Mouse (Mus musculus): Measurements from ENCODE around the gene Aspn. TPM values are rescaled to one million over a fixed set of nuclear protein-coding genes. Genes with fewer than 3 reads are reported as not detected.

The Aspn gene
- total RNA-seq (2021), result 10 to 100 TPM; 73.3 to 74.1 TPM
- long read RNA-seq, experiment 1, transcript Aspn-201 (8 exons, 2,310 nt), result major isoform, 94 of 104 reads
- long read RNA-seq, experiment 1, partial matches to known transcripts, result 1 of 104 reads
- long read RNA-seq, experiment 1, other reads (novel, unspliced or antisense), result 5 of 104 reads
- long read RNA-seq, experiment 2, transcript Aspn-201 (8 exons, 2,310 nt), result major isoform, 72 of 80 reads
- long read RNA-seq, experiment 2, partial matches to known transcripts, result 2 of 80 reads
- long read RNA-seq, experiment 2, other reads (novel, unspliced or antisense), result 2 of 80 reads

GRCm38 (mm10) chr13:49544279-49544678 lies at the start of gene Aspn:
Gene Aspn, plus strand, starts transcription at chr13:49544443.
- intact Hi-C loops (cut with DNase I), result loop anchor here (5.0 kb wide), 1 partner anchor 37 kb away; no protein-coding TSS in a partner anchor
- no peak for DNase-seq

- intact Hi-C loops (cut with DNase I), result no loop called here
- DNase-seq, result no peak
Observed at GRCm38 (mm10) chr13:49504510-49504909, 39.7 kb upstream of the Aspn start, which contains the start of gene Ecm2. Gene Ecm2, plus strand, starts transcription at chr13:49504810.

DNA sequence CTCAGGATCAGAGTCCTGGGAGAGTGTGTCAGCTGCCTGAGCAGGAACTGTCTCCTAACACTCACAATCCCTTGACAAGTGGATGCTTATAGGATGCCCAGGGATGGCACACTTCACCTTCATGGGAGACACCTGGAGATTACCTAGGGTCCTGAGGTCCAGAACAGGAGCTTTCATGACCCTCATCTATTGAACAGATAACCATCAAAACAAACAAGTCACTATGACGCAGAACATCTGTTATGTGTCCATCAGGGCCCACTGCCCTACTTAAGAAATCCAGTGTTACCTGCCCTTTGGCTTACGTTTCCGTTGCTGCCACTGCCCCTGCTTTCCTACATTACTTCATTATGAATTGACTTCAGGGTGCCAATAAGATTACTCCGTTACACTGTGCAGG lies 38.5 kb upstream of the Aspn start:
- intact Hi-C loops (cut with DNase I), result loop anchor here (5.0 kb wide), 1 partner anchor 37 kb away; the partner anchor contains the start of gene Aspn
- peak in 1 of 2 experiments; percentile 10 for DNase-seq

DNA sequence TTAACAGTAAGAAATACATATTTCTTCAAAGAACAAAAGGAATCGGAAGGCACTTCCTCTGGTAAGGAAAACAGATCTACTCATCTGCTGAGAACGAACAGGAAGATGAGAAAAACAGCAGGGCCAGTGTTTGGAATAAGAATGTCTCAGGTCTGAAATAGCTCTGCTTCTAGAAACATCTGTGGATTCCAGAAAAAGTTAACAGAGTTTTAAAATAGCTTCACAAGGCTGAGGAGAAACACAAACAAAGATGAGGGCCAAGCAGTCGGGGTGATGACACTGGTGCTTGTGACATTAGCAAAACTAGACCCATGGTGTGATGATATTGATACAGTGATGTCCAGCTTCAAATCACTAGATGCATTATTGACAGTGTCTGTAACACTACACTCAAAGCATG lies 37.1 kb upstream of the Aspn start:
- intact Hi-C loops (cut with DNase I), result loop anchor here (5.0 kb wide), 1 partner anchor 35 kb away; the partner anchor contains the start of gene Aspn
- no peak for DNase-seq

- intact Hi-C loops (cut with DNase I), result no loop called here
- no peak for DNase-seq
Observed at GRCm38 (mm10) chr13:49518761-49519160, 25.5 kb upstream of the Aspn start.

GRCm38 (mm10) chr13:49526235-49526634 lies 18.0 kb upstream of the Aspn start:
- intact Hi-C loops (cut with DNase I), result no loop called here
- no peak for DNase-seq

DNA sequence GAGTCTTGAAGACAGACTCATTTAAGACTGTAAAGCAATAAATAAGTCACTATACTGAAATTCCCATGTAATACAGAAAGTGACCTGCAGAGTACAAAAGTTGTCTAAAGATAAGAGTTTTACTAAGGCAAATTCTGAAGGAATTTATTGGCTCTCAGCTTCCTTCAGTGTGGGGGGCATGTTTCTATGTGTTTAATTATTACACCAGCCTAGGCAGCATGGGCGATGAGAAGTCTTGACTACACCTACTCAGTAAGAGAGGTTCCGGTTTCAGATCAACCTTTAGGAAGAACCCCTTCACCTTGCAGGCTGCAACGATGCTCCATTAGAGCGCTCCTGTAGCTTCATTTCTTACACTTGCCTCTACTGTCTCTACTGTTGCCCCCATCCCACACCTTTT lies 13.6 kb upstream of the Aspn start:
- intact Hi-C loops (cut with DNase I), result no loop called here

DNA sequence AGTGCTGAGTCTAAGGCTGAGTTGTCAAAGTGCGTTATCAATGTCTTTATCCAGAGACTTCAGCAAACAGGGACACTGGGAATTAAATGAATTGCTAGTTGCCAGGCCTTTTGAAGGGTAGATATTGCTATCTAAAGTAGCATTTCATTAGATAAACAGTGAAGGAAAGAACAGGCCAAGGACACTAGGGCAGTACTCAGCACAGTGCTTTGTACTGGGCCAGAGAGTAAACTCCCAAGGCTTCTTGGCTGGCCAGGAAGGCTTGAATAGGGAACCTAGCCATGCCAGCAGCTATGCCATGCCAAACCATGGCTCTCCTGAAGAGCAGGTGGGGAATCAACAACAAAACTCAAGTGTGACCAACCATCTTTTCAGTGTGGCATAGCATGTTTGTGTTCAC lies 7.3 kb upstream of the Aspn start:
- intact Hi-C loops (cut with DNase I), result no loop called here

More for the DNA sequence above, 13.6 kb upstream of the Aspn start:
- DNase-seq, result no peak

DNA sequence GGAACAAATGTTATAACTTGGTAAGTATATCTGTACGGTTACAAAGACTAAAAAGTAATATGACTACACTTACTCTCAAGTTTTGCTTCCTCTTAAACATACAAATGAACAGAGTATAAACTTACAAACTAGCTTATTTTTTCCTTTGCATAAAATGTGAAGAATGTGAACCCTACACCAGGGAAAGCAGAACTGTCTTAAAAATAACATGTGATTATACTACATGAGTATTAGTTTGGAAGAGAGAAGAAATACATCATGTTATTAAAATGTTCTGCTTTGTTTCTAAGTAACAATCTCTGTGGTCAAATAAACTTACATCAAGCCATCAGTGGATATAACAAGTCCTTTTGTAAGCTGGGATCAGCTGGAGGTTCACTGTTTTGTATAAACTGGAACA lies 5.5 kb upstream of the Aspn start:
- DNase-seq, result no peak
- intact Hi-C loops (cut with DNase I), result no loop called here

More for the DNA sequence above, 7.3 kb upstream of the Aspn start:
- no peak for DNase-seq

- peak; percentile 21 to 26 for DNase-seq
- intact Hi-C loops (cut with DNase I), result loop anchor here (5.0 kb wide), 2 partner anchors 37 to 88 kb away; partner anchors contain the start of gene Omd
Observed at GRCm38 (mm10) chr13:49545646-49546045, 1.4 kb downstream of the Aspn start.

DNA sequence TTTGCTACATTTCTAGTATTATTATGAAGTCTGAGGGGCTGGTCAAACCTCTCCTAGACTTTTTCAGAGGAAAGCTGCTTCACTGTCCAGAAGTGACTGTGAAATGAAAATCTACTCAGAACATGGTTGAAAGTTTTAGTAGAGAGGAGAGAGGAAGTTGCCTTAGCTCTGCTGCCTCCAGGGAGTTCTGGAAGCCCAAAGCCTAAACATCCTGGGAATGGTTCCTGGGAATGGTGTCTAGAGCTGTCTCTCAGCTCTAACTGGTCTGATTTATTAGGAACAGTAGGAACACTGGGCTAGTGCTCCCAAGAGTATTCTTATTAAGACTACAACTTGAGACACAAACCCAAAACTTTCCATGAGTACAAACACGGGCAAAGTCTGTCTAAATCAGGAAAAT lies 2.3 kb downstream of the Aspn start:
- peak; percentile 23 to 24 for DNase-seq
- intact Hi-C loops (cut with DNase I), result loop anchor here (5.0 kb wide), 2 partner anchors 36 to 89 kb away; partner anchors contain the start of gene Omd

- intact Hi-C loops (cut with DNase I), result loop anchor here (5.0 kb wide), 2 partner anchors 35 to 90 kb away; partner anchors contain the start of gene Omd
- no peak for DNase-seq
Observed at GRCm38 (mm10) chr13:49547563-49548150, 3.4 kb downstream of the Aspn start.

DNA sequence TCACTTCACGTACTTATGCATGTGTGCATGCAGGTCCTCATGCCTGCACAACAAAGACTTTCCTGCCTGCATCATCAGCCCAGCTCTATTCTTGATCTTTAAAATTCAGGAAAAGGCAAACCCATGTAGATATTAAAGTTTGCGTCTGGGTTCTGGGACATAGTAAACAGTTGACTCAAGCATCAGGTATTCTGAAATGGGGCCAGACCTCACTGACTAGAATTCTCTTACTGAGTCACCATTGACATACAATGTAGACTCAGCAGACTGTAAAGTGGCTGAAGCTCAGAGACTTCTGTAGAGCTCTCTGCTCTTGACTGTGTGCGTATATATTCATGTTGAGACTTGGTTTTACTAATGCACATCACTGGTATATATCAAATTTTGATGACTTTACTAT lies 5.4 kb downstream of the Aspn start:
- intact Hi-C loops (cut with DNase I), result loop anchor here (5.0 kb wide), 2 partner anchors 33 to 92 kb away; partner anchors contain the start of gene Omd
- no peak for DNase-seq

DNA sequence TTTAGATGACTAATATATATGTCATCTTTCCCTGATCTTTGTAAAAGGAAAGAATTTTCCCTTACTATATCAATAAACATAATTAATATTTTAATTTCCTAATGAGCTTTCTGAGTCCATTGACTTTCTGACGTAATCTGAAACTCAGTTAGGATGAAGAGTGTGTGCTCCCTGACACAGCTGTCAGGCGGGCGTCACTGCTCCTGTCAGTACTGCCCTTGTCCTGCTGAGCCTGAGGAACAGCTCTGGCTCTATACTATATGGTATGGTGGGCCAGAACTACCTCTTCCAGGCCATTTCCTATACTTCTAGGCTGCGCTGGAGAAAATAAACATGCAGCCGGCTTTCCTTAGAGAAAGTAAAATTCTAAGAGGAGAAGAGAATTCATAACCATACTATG lies 10.3 kb downstream of the Aspn start:
- intact Hi-C loops (cut with DNase I), result no loop called here
- DNase-seq, result no peak

- intact Hi-C loops (cut with DNase I), result loop anchor here (5.0 kb wide), 1 partner anchor 86 kb away; no protein-coding TSS in a partner anchor
- DNase-seq, result peak; percentile 27 to 51
Observed at GRCm38 (mm10) chr13:49556203-49556602, 12.0 kb downstream of the Aspn start.

DNA sequence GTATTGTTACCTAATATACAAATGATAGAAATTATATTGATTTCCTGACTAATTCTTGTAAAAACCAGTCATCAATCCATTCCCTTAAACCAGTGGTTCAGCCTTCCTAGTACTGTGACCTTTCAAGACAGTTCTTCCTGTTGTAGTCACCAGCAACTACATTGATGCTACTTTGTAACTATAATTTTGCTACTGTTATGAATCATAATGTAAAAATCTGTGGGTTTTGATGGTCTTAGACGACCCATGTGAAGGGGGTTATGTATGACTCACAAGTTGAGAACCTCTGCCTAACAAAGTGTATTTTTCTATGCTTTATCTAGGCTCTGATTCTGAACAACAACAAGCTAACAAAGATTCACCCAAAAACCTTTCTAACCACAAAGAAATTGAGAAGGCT lies 12.7 kb downstream of the Aspn start:
- DNase-seq, result no peak
- intact Hi-C loops (cut with DNase I), result loop anchor here (5.0 kb wide), 1 partner anchor 85 kb away; no protein-coding TSS in a partner anchor

- intact Hi-C loops (cut with DNase I), result loop anchor here (5.0 kb wide), 1 partner anchor 83 kb away; no protein-coding TSS in a partner anchor
- peak; percentile 44 to 59 for DNase-seq
Observed at GRCm38 (mm10) chr13:49559185-49559584, 14.9 kb downstream of the Aspn start.

DNA sequence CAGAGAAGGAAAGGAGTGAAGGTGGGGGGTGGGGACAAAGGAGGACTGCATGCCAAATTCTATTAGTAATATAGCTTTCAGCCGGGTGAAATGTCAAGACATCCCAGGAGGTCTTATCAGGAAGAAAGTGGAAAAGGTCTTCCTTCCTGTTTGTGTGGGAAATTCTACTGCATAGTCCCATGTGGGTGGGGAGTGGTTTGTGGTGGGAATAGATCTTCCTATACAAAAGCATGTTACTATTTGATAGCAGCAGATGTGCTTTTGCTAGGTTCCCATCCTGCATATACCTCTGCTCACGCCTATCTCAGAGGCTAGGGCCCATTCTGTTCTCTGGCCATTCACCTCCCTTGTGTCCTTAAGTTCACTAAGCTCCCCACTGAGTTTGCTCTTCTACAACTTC lies 16.6 kb downstream of the Aspn start:
- intact Hi-C loops (cut with DNase I), result no loop called here
- no peak for DNase-seq

DNA sequence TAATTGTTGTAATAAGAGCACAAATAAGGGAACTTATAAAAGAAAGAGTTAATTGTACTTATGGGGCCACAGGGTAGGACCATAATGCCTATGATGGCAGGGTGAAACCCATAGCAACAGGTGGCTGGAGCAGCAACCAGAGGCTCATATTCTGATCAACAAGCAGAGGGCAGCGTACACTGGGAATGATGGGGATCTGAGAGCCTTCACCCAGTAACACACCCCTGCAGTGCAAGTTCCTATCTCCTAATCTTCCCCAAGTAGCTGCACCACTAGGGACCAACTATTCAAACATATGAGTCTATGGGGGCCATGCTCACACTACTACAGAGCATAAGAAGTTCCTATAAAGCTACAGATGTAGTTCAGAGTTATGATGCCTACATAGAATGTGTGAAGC lies 20.1 kb downstream of the Aspn start:
- no peak for DNase-seq
- intact Hi-C loops (cut with DNase I), result no loop called here

GRCm38 (mm10) chr13:49570371-49570770 lies 26.1 kb downstream of the Aspn start:
- intact Hi-C loops (cut with DNase I), result no loop called here
- no peak for DNase-seq

DNA sequence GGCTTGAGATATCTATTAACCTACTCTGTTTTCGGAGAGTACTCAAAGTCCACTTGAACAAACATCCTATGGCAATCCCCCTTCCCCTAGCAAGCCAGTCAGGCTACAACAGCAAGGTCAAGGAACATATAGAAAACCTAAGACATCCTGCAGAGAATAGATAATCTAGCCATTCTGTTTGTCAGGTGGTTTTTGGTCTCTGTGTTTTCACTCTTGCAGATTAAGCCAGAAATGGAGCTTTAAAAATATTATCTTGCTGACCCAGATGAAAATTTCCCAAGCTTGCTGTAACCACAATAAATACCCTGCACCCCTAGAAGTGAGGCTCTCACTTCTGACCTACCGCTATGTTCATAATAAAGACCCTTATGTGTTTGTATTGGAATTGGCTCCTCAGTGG lies 27.2 kb downstream of the Aspn start:
- DNase-seq, result no peak
- intact Hi-C loops (cut with DNase I), result no loop called here

Measured in heart, postnatal 14 days (tissue).